Mouse (Mus musculus) thymus, adult 2 months (tissue): Measurements from ENCODE around the gene Elf5. TPM values are rescaled to one million over a fixed set of nuclear protein-coding genes. Genes with fewer than 3 reads are reported as not detected.

Experiments
- DNase-seq: peaks from one replicate; pipeline ENCODE4 v3.0.0; 2021
- H3K27ac ChIP-seq: fragments of 200-500 bp; 2 replicates; pipeline ENCODE4 v1.5.1; 2012; ENCODE audit warnings: low read length, control low read depth; ENCODE audit not compliant: control insufficient read depth, insufficient read depth
- H3K27me3 ChIP-seq: fragments of 200-500 bp; 2 replicates; pipeline ENCODE4 v1.6.1; 2012; ENCODE audit warnings: mild to moderate bottlenecking, low read length, moderate library complexity, mixed read lengths; ENCODE audit not compliant: control insufficient read depth, insufficient read depth
- H3K36me3 ChIP-seq: fragments of 200-500 bp; 2 replicates; pipeline ENCODE4 v1.6.1; 2012; ENCODE audit warnings: mild to moderate bottlenecking, low read length, moderate library complexity; ENCODE audit not compliant: control insufficient read depth, insufficient read depth
- H3K4me1 ChIP-seq: fragments of 200-500 bp; replicated peaks from 2 replicates; pipeline ENCODE4 v1.6.1; 2012; ENCODE audit warnings: low read length; ENCODE audit not compliant: control insufficient read depth, insufficient read depth
- H3K4me3 ChIP-seq: fragments of 200-500 bp; 2 replicates; pipeline ENCODE4 v1.5.1; 2012; ENCODE audit warnings: mild to moderate bottlenecking, low read length, control low read depth, moderate library complexity; ENCODE audit not compliant: control insufficient read depth, insufficient read depth
- CTCF ChIP-seq: fragments of 200-500 bp; IDR thresholded peaks from 2 replicates; pipeline ENCODE4 v1.5.1; 2012; ENCODE audit warnings: mild to moderate bottlenecking, control low read depth, low read length, moderate library complexity, borderline replicate concordance; ENCODE audit not compliant: control insufficient read depth, poor library complexity, insufficient read depth; ENCODE audit errors: extremely low read depth
- POLR2A ChIP-seq: fragments of 200-500 bp; IDR thresholded peaks from 2 replicates; pipeline ENCODE4 v1.6.1; 2012; ENCODE audit warnings: mild to moderate bottlenecking, low read length, control low read depth, moderate library complexity; ENCODE audit not compliant: control insufficient read depth, poor library complexity, insufficient read depth; ENCODE audit errors: extremely low read depth
- WGBS: fragments of 180-500 bp; shearing (Covaris S2); methylation state at CpG from one replicate; pipeline ENCODE4 v1.1.7; 2018; 5-methylcytosine and 5-hydroxymethylcytosine counted together
- polyA plus RNA-seq: library from polyadenylated mRNA; depleted of rRNA; stranded (reverse); fragments of >200 nt; gene quantifications from 2 replicates; pipeline ENCODE4 v1.2.3, GENCODE M21; 2012; rRNA removed

Gene Elf5
- polyA plus RNA-seq = 0.38 and 0.54 TPM in 2 replicates

- TF ChIP-seq CTCF = no peak
- no peak for DNase-seq
- no peaks in the 10 kb centered on the region for H3K4me1 ChIP-seq
- 85% methylated on average over 6 of the region's 6 CpGs for WGBS
- no peaks in the 10 kb centered on the region for H3K36me3 ChIP-seq
- no peaks in the 10 kb centered on the region for H3K27me3 ChIP-seq
- no peak within 1 kb of the TSS for H3K27ac ChIP-seq
- no peak within 1 kb of the TSS for H3K4me3 ChIP-seq
Observed at GRCm38 (mm10) chr2:103411348-103411747, at the start of gene Elf5. TSS of gene Elf5 (plus strand) at chr2:103411688.

- WGBS = 88% methylated on average over 5 of the region's 5 CpGs
Observed at GRCm38 (mm10) chr2:103372541-103372940, 38.9 kb upstream of the Elf5 start.

GRCm38 (mm10) chr2:103379502-103380160 is 31.9 kb upstream of the Elf5 start:
- no peaks in the 10 kb centered on the region for H3K4me1 ChIP-seq
- H3K27me3 ChIP-seq = no peaks in the 10 kb centered on the region
- no peaks in the 10 kb centered on the region for H3K36me3 ChIP-seq
- H3K4me3 ChIP-seq = no peak overlapping the region
- no peak for TF ChIP-seq CTCF
- H3K27ac ChIP-seq = no peak overlapping the region
- WGBS = 88% methylated on average over 9 of the region's 9 CpGs
- DNase-seq = no peak

More at GRCm38 (mm10) chr2:103372541-103372940, 38.9 kb upstream of the Elf5 start:
- Histone ChIP-seq H3K36me3 (no peaks in the 10 kb centered on the region), H3K27ac (no peak overlapping the region), H3K4me3 (no peak overlapping the region), H3K27me3 (no peaks in the 10 kb centered on the region), H3K4me1 (no peaks in the 10 kb centered on the region)
- TF ChIP-seq CTCF (no peak), POLR2A (no peak)
- DNase-seq = no peak

- H3K27ac ChIP-seq = no peak overlapping the region
Observed at GRCm38 (mm10) chr2:103382174-103382573, 29.3 kb upstream of the Elf5 start.

GRCm38 (mm10) chr2:103387881-103388280 is 23.6 kb upstream of the Elf5 start:
- H3K36me3 ChIP-seq = no peaks in the 10 kb centered on the region
- no peak for DNase-seq
- H3K4me1 ChIP-seq = no peaks in the 10 kb centered on the region
- no peak overlapping the region for H3K27ac ChIP-seq
- whole genome bisulfite sequencing = 76% methylated on average over 1 of the region's 1 CpGs
- TF ChIP-seq POLR2A = no peak
- TF ChIP-seq CTCF = no peak
- H3K4me3 ChIP-seq = no peak overlapping the region
- no peaks in the 10 kb centered on the region for H3K27me3 ChIP-seq

More at GRCm38 (mm10) chr2:103382174-103382573, 29.3 kb upstream of the Elf5 start:
- WGBS = 94% methylated on average over 2 of the region's 2 CpGs
- no peak for DNase-seq
- Histone ChIP-seq H3K4me3 (no peak overlapping the region), H3K27me3 (no peaks in the 10 kb centered on the region), H3K4me1 (no peaks in the 10 kb centered on the region), H3K36me3 (no peaks in the 10 kb centered on the region)
- TF ChIP-seq POLR2A = no peak
- no peak for TF ChIP-seq CTCF

GRCm38 (mm10) chr2:103388311-103388710 is 23.2 kb upstream of the Elf5 start:
- no peak for DNase-seq
- Histone ChIP-seq H3K4me3 (no peak overlapping the region), H3K4me1 (no peaks in the 10 kb centered on the region), H3K27ac (no peak overlapping the region), H3K27me3 (no peaks in the 10 kb centered on the region), H3K36me3 (no peaks in the 10 kb centered on the region)
- TF ChIP-seq POLR2A (no peak), CTCF (no peak)
- whole genome bisulfite sequencing = 86% methylated on average over 1 of the region's 1 CpGs
